Mouse (Mus musculus): ENCODE data around the gene Babam2. TPM values are rescaled to one million over a fixed set of nuclear protein-coding genes. Genes with fewer than 3 reads are reported as not detected.

Gene Babam2
- polyA plus RNA-seq, 1 experiment from 2014 or later = 46.4 TPM

GRCm38 (mm10) chr5:32018276-32018675, 320.8 kb downstream of the Babam2 start:
- Histone ChIP-seq H3K4me2 (replicated peaks) (no peak overlapping the region), H3K9me3 (no peaks in the 10 kb centered on the region), H3K27me3 (no peaks in the 10 kb centered on the region), H3K4me3 (no peak overlapping the region), H3K4me1 (no peaks in the 10 kb centered on the region), H3K36me3 (no peaks in the 10 kb centered on the region), H3K27ac (replicated peaks) (no peak overlapping the region), H3K9ac (replicated peaks) (no peak overlapping the region)
- 87% methylated on average over 2 of the region's 2 CpGs for WGBS
- ATAC-seq (ENCODE audit: low FRiP score, low read depth) = no peak

GRCm38 (mm10) chr5:32029834-32030433, 332.4 kb downstream of the Babam2 start:
- Histone ChIP-seq H3K4me2 (replicated peaks) (no peak overlapping the region), H3K4me3 (no peak overlapping the region), H3K4me1 (no peaks in the 10 kb centered on the region), H3K9ac (replicated peaks) (no peak overlapping the region), H3K36me3 (no peaks in the 10 kb centered on the region), H3K9me3 (no peaks in the 10 kb centered on the region), H3K27ac (replicated peaks) (no peak overlapping the region), H3K27me3 (no peaks in the 10 kb centered on the region)
- 93% methylated on average over 3 of the region's 3 CpGs for WGBS
- no peak for ATAC-seq (ENCODE audit: low FRiP score, low read depth)

- Histone ChIP-seq H3K4me3 (no peak overlapping the region), H3K27me3 (no peaks in the 10 kb centered on the region), H3K9me3 (no peaks in the 10 kb centered on the region), H3K9ac (replicated peaks) (no peak overlapping the region), H3K4me2 (replicated peaks) (no peak overlapping the region), H3K27ac (replicated peaks) (no peak overlapping the region), H3K36me3 (no peaks in the 10 kb centered on the region), H3K4me1 (no peaks in the 10 kb centered on the region)
- WGBS = 65% methylated on average over 4 of the region's 4 CpGs
- no peak for ATAC-seq (ENCODE audit: low FRiP score, low read depth)
Measured at GRCm38 (mm10) chr5:32033185-32033584, 335.7 kb downstream of the Babam2 start.

- no peaks in the 10 kb centered on the region for H3K9me3 ChIP-seq
- ATAC-seq (ENCODE audit: low FRiP score, low read depth) = no peak
- H3K4me1 ChIP-seq = no peaks in the 10 kb centered on the region
- H3K4me2 ChIP-seq (replicated peaks) = no peak overlapping the region
- no peak overlapping the region for H3K27ac ChIP-seq (replicated peaks)
- no peak overlapping the region for H3K9ac ChIP-seq (replicated peaks)
- no peak overlapping the region for H3K4me3 ChIP-seq
- H3K36me3 ChIP-seq = no peaks in the 10 kb centered on the region
- no peaks in the 10 kb centered on the region for H3K27me3 ChIP-seq
Measured at GRCm38 (mm10) chr5:32033621-32034020, 336.1 kb downstream of the Babam2 start.

- Histone ChIP-seq H3K27ac (replicated peaks) (no peak overlapping the region), H3K9ac (replicated peaks) (no peak overlapping the region), H3K4me2 (replicated peaks) (no peak overlapping the region), H3K27me3 (no peaks in the 10 kb centered on the region), H3K9me3 (no peaks in the 10 kb centered on the region), H3K4me1 (no peaks in the 10 kb centered on the region), H3K4me3 (no peak overlapping the region), H3K36me3 (no peaks in the 10 kb centered on the region)
- no peak for ATAC-seq (ENCODE audit: low FRiP score, low read depth)
- WGBS = 87% methylated on average over 8 of the region's 8 CpGs
Measured at GRCm38 (mm10) chr5:32034475-32035054, 337.1 kb downstream of the Babam2 start.

GRCm38 (mm10) chr5:32035721-32036320, 338.3 kb downstream of the Babam2 start:
- Histone ChIP-seq H3K27me3 (no peaks in the 10 kb centered on the region), H3K4me3 (no peak overlapping the region), H3K36me3 (no peaks in the 10 kb centered on the region), H3K9ac (replicated peaks) (no peak overlapping the region), H3K4me2 (replicated peaks) (no peak overlapping the region), H3K9me3 (no peaks in the 10 kb centered on the region), H3K4me1 (no peaks in the 10 kb centered on the region), H3K27ac (replicated peaks) (no peak overlapping the region)
- WGBS = 87% methylated on average over 7 of the region's 7 CpGs
- ATAC-seq (ENCODE audit: low FRiP score, low read depth) = no peak

- H3K36me3 ChIP-seq = no peaks in the 10 kb centered on the region
- no peak overlapping the region for H3K27ac ChIP-seq (replicated peaks)
- no peak overlapping the region for H3K4me2 ChIP-seq (replicated peaks)
- H3K4me1 ChIP-seq = no peaks in the 10 kb centered on the region
- H3K4me3 ChIP-seq = no peak overlapping the region
- no peak overlapping the region for H3K9ac ChIP-seq (replicated peaks)
- H3K27me3 ChIP-seq = no peaks in the 10 kb centered on the region
- no peaks in the 10 kb centered on the region for H3K9me3 ChIP-seq
- ATAC-seq (ENCODE audit: low FRiP score, low read depth) = no peak
- WGBS = 79% methylated on average over 2 of the region's 2 CpGs
Measured at GRCm38 (mm10) chr5:32036896-32037295, 339.4 kb downstream of the Babam2 start.

- Histone ChIP-seq H3K27ac (replicated peaks) (no peak overlapping the region), H3K36me3 (no peaks in the 10 kb centered on the region), H3K4me2 (replicated peaks) (no peak overlapping the region), H3K9ac (replicated peaks) (no peak overlapping the region), H3K4me1 (no peaks in the 10 kb centered on the region), H3K9me3 (no peaks in the 10 kb centered on the region), H3K4me3 (no peak overlapping the region), H3K27me3 (no peaks in the 10 kb centered on the region)
- 91% methylated on average over 4 of the region's 4 CpGs for WGBS
- ATAC-seq (ENCODE audit: low FRiP score, low read depth) = no peak
Measured at GRCm38 (mm10) chr5:32037546-32037945, 340.1 kb downstream of the Babam2 start.

- no peak for ATAC-seq (ENCODE audit: low FRiP score, low read depth)
Measured at GRCm38 (mm10) chr5:32038994-32039393, 341.5 kb downstream of the Babam2 start.

GRCm38 (mm10) chr5:32039511-32039910, 342.0 kb downstream of the Babam2 start:
- Histone ChIP-seq H3K27ac (replicated peaks) (no peak overlapping the region), H3K4me2 (replicated peaks) (no peak overlapping the region), H3K4me3 (no peak overlapping the region), H3K9ac (replicated peaks) (no peak overlapping the region), H3K4me1 (no peaks in the 10 kb centered on the region), H3K9me3 (no peaks in the 10 kb centered on the region), H3K36me3 (no peaks in the 10 kb centered on the region), H3K27me3 (no peaks in the 10 kb centered on the region)
- 86% methylated on average over 3 of the region's 3 CpGs for whole genome bisulfite sequencing
- no peak for ATAC-seq (ENCODE audit: low FRiP score, low read depth)

More at GRCm38 (mm10) chr5:32038994-32039393, 341.5 kb downstream of the Babam2 start:
- Histone ChIP-seq H3K4me2 (replicated peaks) (no peak overlapping the region), H3K27me3 (no peaks in the 10 kb centered on the region), H3K27ac (replicated peaks) (no peak overlapping the region), H3K9ac (replicated peaks) (no peak overlapping the region), H3K4me1 (no peaks in the 10 kb centered on the region), H3K36me3 (no peaks in the 10 kb centered on the region), H3K9me3 (no peaks in the 10 kb centered on the region), H3K4me3 (no peak overlapping the region)

- Histone ChIP-seq H3K9me3 (no peaks in the 10 kb centered on the region), H3K27ac (replicated peaks) (no peak overlapping the region), H3K4me2 (replicated peaks) (no peak overlapping the region), H3K9ac (replicated peaks) (no peak overlapping the region), H3K4me1 (no peaks in the 10 kb centered on the region), H3K27me3 (no peaks in the 10 kb centered on the region), H3K4me3 (no peak overlapping the region), H3K36me3 (no peaks in the 10 kb centered on the region)
- ATAC-seq (ENCODE audit: low FRiP score, low read depth) = no peak
- WGBS = 85% methylated on average over 7 of the region's 7 CpGs
Measured at GRCm38 (mm10) chr5:32043153-32043552, 345.7 kb downstream of the Babam2 start.

GRCm38 (mm10) chr5:32043996-32044395, 346.5 kb downstream of the Babam2 start:
- no peaks in the 10 kb centered on the region for H3K36me3 ChIP-seq
- H3K4me3 ChIP-seq = no peak overlapping the region
- H3K4me1 ChIP-seq = no peaks in the 10 kb centered on the region
- H3K9ac ChIP-seq (replicated peaks) = no peak overlapping the region
- no peak for ATAC-seq (ENCODE audit: low FRiP score, low read depth)
- H3K9me3 ChIP-seq = no peaks in the 10 kb centered on the region
- no peak overlapping the region for H3K4me2 ChIP-seq (replicated peaks)
- no peaks in the 10 kb centered on the region for H3K27me3 ChIP-seq
- H3K27ac ChIP-seq (replicated peaks) = no peak overlapping the region

GRCm38 (mm10) chr5:32051899-32052298, 354.4 kb downstream of the Babam2 start:
- no peak for ATAC-seq (ENCODE audit: low FRiP score, low read depth)
- no peak overlapping the region for H3K27ac ChIP-seq (replicated peaks)
- 82% methylated on average over 1 of the region's 1 CpGs for WGBS
- H3K4me3 ChIP-seq = no peak overlapping the region
- H3K4me2 ChIP-seq (replicated peaks) = no peak overlapping the region
- no peaks in the 10 kb centered on the region for H3K4me1 ChIP-seq
- H3K9ac ChIP-seq (replicated peaks) = no peak overlapping the region
- H3K9me3 ChIP-seq = no peaks in the 10 kb centered on the region
- H3K36me3 ChIP-seq = no peaks in the 10 kb centered on the region
- no peaks in the 10 kb centered on the region for H3K27me3 ChIP-seq
